Mouse (Mus musculus) myocyte (in vitro differentiated cells): ENCODE measurements around the gene Egf. TPM values are rescaled to one million over a fixed set of nuclear protein-coding genes. Genes with fewer than 3 reads are reported as not detected.

Source experiments
- H3K27me3 ChIP-seq: one replicate; pipeline ENCODE4 v1.6.1; 2011; ENCODE audit not compliant: control insufficient read depth, insufficient read depth, insufficient read length
- H3K36me3 ChIP-seq: one replicate; pipeline ENCODE4 v1.6.1; 2011; ENCODE audit not compliant: control insufficient read depth, insufficient read depth
- H3K4me2 ChIP-seq: one replicate; pipeline ENCODE4 v1.6.1; 2011; ENCODE audit warnings: low read depth, control low read depth
- H3K4me3 ChIP-seq: one replicate; pipeline ENCODE4 v1.5.1; 2011; ENCODE audit warnings: mild to moderate bottlenecking, control low read depth, moderate library complexity
- H3K79me2 ChIP-seq: one replicate; pipeline ENCODE4 v1.6.1; 2011; ENCODE audit not compliant: control insufficient read depth, insufficient read depth
- H3ac ChIP-seq: one replicate; pipeline ENCODE4 v1.6.1; 2011; ENCODE audit not compliant: control insufficient read depth, insufficient read length
- CEBPB ChIP-seq: IDR thresholded peaks from 2 replicates; pipeline ENCODE4 v1.6.1; 2011; ENCODE audit warnings: mild to moderate bottlenecking, moderate library complexity; ENCODE audit not compliant: poor library complexity, insufficient read depth, severe bottlenecking
- E2F4 ChIP-seq: IDR thresholded peaks from one replicate; pipeline ENCODE4 v1.6.1; 2011; ENCODE audit warnings: mild to moderate bottlenecking, control low read depth, moderate library complexity; ENCODE audit not compliant: insufficient read depth
- MAX ChIP-seq: IDR thresholded peaks from one replicate; pipeline ENCODE4 v1.6.1; 2011; ENCODE audit warnings: low read depth, mild to moderate bottlenecking, control low read depth
- MYOD1 ChIP-seq, 3 experiments: IDR thresholded peaks; one replicate each; pipeline ENCODE4 v1.6.1; 2011; ENCODE audit warnings: control low read depth in 2 of 3, low read depth in 2 of 3, mild to moderate bottlenecking in 2 of 3, moderate library complexity in 1 of 3; ENCODE audit not compliant: insufficient read length in 2 of 3, control insufficient read depth in 1 of 3
- MYOG ChIP-seq, 3 experiments: IDR thresholded peaks; one replicate each; pipeline ENCODE4 v1.6.1; 2011; ENCODE audit warnings: control low read depth in 2 of 3, low read depth in 2 of 3, mild to moderate bottlenecking in 2 of 3; ENCODE audit not compliant: insufficient read length in 2 of 3, control insufficient read depth in 1 of 3, insufficient read depth in 1 of 3
- POLR2A ChIP-seq: IDR thresholded peaks from one replicate; pipeline ENCODE4 v1.6.1; 2011; ENCODE audit warnings: low read depth, mild to moderate bottlenecking, control low read depth, moderate library complexity; ENCODE audit not compliant: insufficient read length
- POLR2AphosphoS2 ChIP-seq: IDR thresholded peaks from one replicate; pipeline ENCODE4 v1.6.1; 2011; ENCODE audit warnings: low read depth, control low read depth; ENCODE audit not compliant: insufficient read length
- REST ChIP-seq: IDR thresholded peaks from one replicate; pipeline ENCODE4 v1.6.1; 2011; ENCODE audit warnings: mild to moderate bottlenecking, control low read depth, moderate library complexity; ENCODE audit not compliant: insufficient read depth, insufficient read length
- SRF ChIP-seq: IDR thresholded peaks from one replicate; pipeline ENCODE4 v1.6.1; 2011; ENCODE audit warnings: low read depth; ENCODE audit not compliant: control insufficient read depth, insufficient read length
- TCF12 ChIP-seq: IDR thresholded peaks from one replicate; pipeline ENCODE4 v1.6.1; 2011; ENCODE audit warnings: mild to moderate bottlenecking, control low read depth; ENCODE audit not compliant: poor library complexity, insufficient read depth, severe bottlenecking
- TCF3 ChIP-seq: IDR thresholded peaks from one replicate; pipeline ENCODE4 v1.6.1; 2011; ENCODE audit warnings: low read depth, control low read depth; ENCODE audit not compliant: insufficient read length
- USF1 ChIP-seq: IDR thresholded peaks from one replicate; pipeline ENCODE4 v1.6.1; 2011; ENCODE audit warnings: low read depth, mild to moderate bottlenecking, control low read depth, moderate library complexity
- polyA plus RNA-seq: library from polyadenylated mRNA; unstranded; fragments of >200 nt; fragmentation: generic; extraction: Trizol; gene quantifications from one replicate; pipeline ENCODE4 v1.2.1, GENCODE M21; 2012; ENCODE audit warnings: missing spikeins

Egf gene
- polyA plus RNA-seq, 1 experiment, result 0.38 TPM

- TF ChIP-seq POLR2A (no peak), MYOG (IDR thresholded peaks at IDR 0.05; ENCODE audit: control insufficient read depth in 1 of 3, insufficient read depth in 1 of 3, insufficient read length in 2 of 3, low read depth in 2 of 3) (no peak), E2F4 (no peak), SRF (no peak), USF1 (no peak), TCF3 (no peak), POLR2AphosphoS2 (no peak), MYOD1 (IDR thresholded peaks at IDR 0.05; ENCODE audit: control insufficient read depth in 1 of 3, insufficient read length in 2 of 3, low read depth in 2 of 3) (no peak), CEBPB (no peak), TCF12 (no peak), MAX (no peak), REST (no peak)
- H3K36me3 ChIP-seq, result no peaks in the 10 kb centered on the region
- no peak overlapping the region for H3K4me2 ChIP-seq
- no peak overlapping the region for H3K4me3 ChIP-seq
- H3K79me2 ChIP-seq, result no peaks in the 10 kb centered on the region
- H3K27me3 ChIP-seq, result peaks cover 5% of the 10 kb centered on the region
- H3ac ChIP-seq, result no peak overlapping the region
Observed at GRCm38 (mm10) chr3:129793801-129794200, 38.7 kb upstream of the Egf start.

GRCm38 (mm10) chr3:129782746-129783145 is 27.6 kb upstream of the Egf start:
- H3K36me3 ChIP-seq, result no peaks in the 10 kb centered on the region
- no peak overlapping the region for H3ac ChIP-seq
- no peak for TF ChIP-seq POLR2AphosphoS2
- no peak for TF ChIP-seq MYOG (IDR thresholded peaks at IDR 0.05; ENCODE audit: control insufficient read depth in 1 of 3, insufficient read depth in 1 of 3, insufficient read length in 2 of 3, low read depth in 2 of 3)
- TF ChIP-seq TCF12, result no peak
- no peak for TF ChIP-seq MYOD1 (IDR thresholded peaks at IDR 0.05; ENCODE audit: control insufficient read depth in 1 of 3, insufficient read length in 2 of 3, low read depth in 2 of 3)

GRCm38 (mm10) chr3:129781435-129781834 is 26.3 kb upstream of the Egf start:
- H3K27me3 ChIP-seq, result peaks cover 6% of the 10 kb centered on the region
- H3K79me2 ChIP-seq, result no peaks in the 10 kb centered on the region
- H3K36me3 ChIP-seq, result no peaks in the 10 kb centered on the region
- no peak overlapping the region for H3ac ChIP-seq
- no peak overlapping the region for H3K4me3 ChIP-seq
- TF ChIP-seq MYOD1 (IDR thresholded peaks at IDR 0.05; ENCODE audit: control insufficient read depth in 1 of 3, insufficient read length in 2 of 3, low read depth in 2 of 3) (no peak), CEBPB (no peak), MAX (no peak), TCF12 (no peak), USF1 (no peak), REST (no peak), POLR2A (no peak), POLR2AphosphoS2 (no peak), TCF3 (no peak), MYOG (IDR thresholded peaks at IDR 0.05; ENCODE audit: control insufficient read depth in 1 of 3, insufficient read depth in 1 of 3, insufficient read length in 2 of 3, low read depth in 2 of 3) (no peak), SRF (no peak), E2F4 (no peak)
- no peak overlapping the region for H3K4me2 ChIP-seq

More at GRCm38 (mm10) chr3:129782746-129783145, 27.6 kb upstream of the Egf start:
- Histone ChIP-seq H3K4me2 (no peak overlapping the region), H3K27me3 (peaks cover 6% of the 10 kb centered on the region), H3K79me2 (no peaks in the 10 kb centered on the region), H3K4me3 (no peak overlapping the region)

- H3ac ChIP-seq, result no peak overlapping the region
- no peak overlapping the region for H3K4me3 ChIP-seq
- TF ChIP-seq TCF12 (no peak), MYOG (IDR thresholded peaks at IDR 0.05; ENCODE audit: control insufficient read depth in 1 of 3, insufficient read depth in 1 of 3, insufficient read length in 2 of 3, low read depth in 2 of 3) (no peak), CEBPB (no peak), MAX (no peak), E2F4 (no peak), REST (no peak), TCF3 (no peak), MYOD1 (IDR thresholded peaks at IDR 0.05; ENCODE audit: control insufficient read depth in 1 of 3, insufficient read length in 2 of 3, low read depth in 2 of 3) (no peak), USF1 (no peak), POLR2A (no peak), POLR2AphosphoS2 (no peak), SRF (no peak)
- no peaks in the 10 kb centered on the region for H3K79me2 ChIP-seq
- no peak overlapping the region for H3K4me2 ChIP-seq
- H3K36me3 ChIP-seq, result no peaks in the 10 kb centered on the region
- peaks cover 27% of the 10 kb centered on the region for H3K27me3 ChIP-seq
Observed at GRCm38 (mm10) chr3:129771210-129771609, 16.1 kb upstream of the Egf start.

- H3K79me2 ChIP-seq, result no peaks in the 10 kb centered on the region
- no peak overlapping the region for H3ac ChIP-seq
- peaks cover 16% of the 10 kb centered on the region for H3K27me3 ChIP-seq
- no peak overlapping the region for H3K4me3 ChIP-seq
- H3K36me3 ChIP-seq, result no peaks in the 10 kb centered on the region
- H3K4me2 ChIP-seq, result no peak overlapping the region
- TF ChIP-seq USF1 (no peak), POLR2AphosphoS2 (no peak), SRF (no peak), MAX (no peak), REST (no peak), POLR2A (no peak), MYOD1 (IDR thresholded peaks at IDR 0.05; ENCODE audit: control insufficient read depth in 1 of 3, insufficient read length in 2 of 3, low read depth in 2 of 3) (peak in 1 of 3 experiments; percentile 22), TCF3 (no peak)
Observed at GRCm38 (mm10) chr3:129766971-129767794, 12.1 kb upstream of the Egf start.
